Mouse (Mus musculus) urinary bladder, postnatal 25 days (tissue): ENCODE measurements at regions not wholly inside any gene's neighbourhood (a gene's known extent, or its start where the extent isn't known, plus 50 kb on each side); places are given as distances from the start of the nearest gene placed in this dataset.

ENCODE experiments used
- DNase-seq: peaks from one replicate; pipeline ENCODE4 v3.0.0; 2022; ENCODE audit warnings: low spot score

GRCm38 (mm10) chr15:27409856-27410255, 56.6 kb upstream of the Ank start:
- DNase-seq: no peak

GRCm38 (mm10) chr15:27412304-27412703, 54.2 kb upstream of the Ank start:
- DNase-seq: no peak

- no peak for DNase-seq
These were observed 53.7 kb upstream of the Ank start for GRCm38 (mm10) chr15:27412761-27413160.

GRCm38 (mm10) chr15:27413486-27413885, 53.0 kb upstream of the Ank start:
- no peak for DNase-seq

- no peak for DNase-seq
These were observed 51.7 kb upstream of the Ank start for GRCm38 (mm10) chr15:27414819-27415218.
